Mouse (Mus musculus) embryonic facial prominence, embryonic 15.5 days (tissue): ENCODE results near the gene Rhbdf2. TPM values are rescaled to one million over a fixed set of nuclear protein-coding genes. Genes with fewer than 3 reads are reported as not detected.

Source experiments
- ATAC-seq: fragments of 200-750 bp; cut with Nextera tagmentation; 2 replicates; pipeline ENCODE4 v1.8.0; 2017; ENCODE audit warnings: low read depth, moderate TSS enrichment; ENCODE audit not compliant: insufficient number of reproducible peaks, low FRiP score, low TSS enrichment
- H3K27ac ChIP-seq: fragments of 300-500 bp; sonication (generic); replicated peaks from 2 replicates; pipeline ENCODE4 v1.5.1; 2015; ENCODE audit warnings: mild to moderate bottlenecking, inconsistent platforms
- H3K27me3 ChIP-seq: fragments of 300-500 bp; sonication (generic); 2 replicates; pipeline ENCODE4 v1.6.1; 2015; ENCODE audit warnings: inconsistent platforms
- H3K36me3 ChIP-seq: fragments of 300-500 bp; sonication (generic); 2 replicates; pipeline ENCODE4 v1.6.1; 2015; ENCODE audit warnings: mild to moderate bottlenecking, inconsistent platforms
- H3K4me1 ChIP-seq: fragments of 300-500 bp; sonication (generic); 2 replicates; pipeline ENCODE4 v1.6.1; 2015; ENCODE audit warnings: inconsistent platforms
- H3K4me2 ChIP-seq: fragments of 300-500 bp; sonication (generic); replicated peaks from 2 replicates; pipeline ENCODE4 v1.6.1; 2015; ENCODE audit warnings: mild to moderate bottlenecking, inconsistent platforms
- H3K4me3 ChIP-seq: fragments of 300-500 bp; sonication (generic); replicated peaks from 2 replicates; pipeline ENCODE4 v1.5.1; 2015; ENCODE audit warnings: mild to moderate bottlenecking, inconsistent platforms
- H3K9ac ChIP-seq: fragments of 300-500 bp; sonication (generic); 2 replicates; pipeline ENCODE4 v1.6.1; 2015; ENCODE audit warnings: inconsistent platforms
- H3K9me3 ChIP-seq: fragments of 300-500 bp; sonication (generic); replicated peaks from 2 replicates; pipeline ENCODE4 v1.6.1; 2016; ENCODE audit warnings: inconsistent platforms
- WGBS: fragments of 180-500 bp; shearing (Covaris S2); methylation state at CpG from one replicate; pipeline ENCODE4 v1.1.7; 2015; 5-methylcytosine and 5-hydroxymethylcytosine counted together
- polyA plus RNA-seq: library from polyadenylated mRNA; unstranded; fragments of >200 nt; fragmentation: Nextera tagmentation; extraction: Ambion mirVana; gene quantifications from 2 replicates; pipeline ENCODE4 v1.2.1, GENCODE M21; 2015

Gene Rhbdf2
- polyA plus RNA-seq, 1 experiment from 2014 or later = 8.8 TPM

DNA sequence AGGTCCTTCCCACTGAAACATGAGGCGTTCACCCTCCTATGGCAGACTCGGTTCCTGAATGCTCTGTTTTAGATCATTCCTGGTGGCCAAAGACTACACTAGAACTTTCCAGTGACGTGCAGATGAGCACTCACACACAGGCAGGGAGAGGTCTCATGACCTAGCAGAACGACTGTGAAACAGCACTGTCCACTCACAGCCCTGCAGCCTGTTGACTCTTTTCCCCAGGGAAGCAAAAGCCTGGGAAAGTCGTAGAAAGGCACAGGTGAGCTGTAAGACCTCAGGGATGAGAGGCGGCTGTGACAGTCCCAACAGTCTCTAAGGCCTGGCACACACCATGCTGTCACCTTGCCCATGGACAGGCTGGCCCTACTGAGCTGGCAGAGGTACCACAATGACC is 70.5 kb downstream of the Rhbdf2 start:
- Histone ChIP-seq H3K27me3 (no peaks in the 10 kb centered on the region), H3K4me1 (peaks cover 13% of the 10 kb centered on the region), H3K9me3 (no peaks in the 10 kb centered on the region), H3K4me3 (no peak overlapping the region), H3K36me3 (peaks cover 4% of the 10 kb centered on the region; the same call in 1 of the 2 replicates), H3K4me2 (no peak overlapping the region), H3K27ac (no peak overlapping the region), H3K9ac (no peak overlapping the region)
- ATAC-seq = no peak
- WGBS = 58% methylated on average over 6 of the region's 6 CpGs

DNA sequence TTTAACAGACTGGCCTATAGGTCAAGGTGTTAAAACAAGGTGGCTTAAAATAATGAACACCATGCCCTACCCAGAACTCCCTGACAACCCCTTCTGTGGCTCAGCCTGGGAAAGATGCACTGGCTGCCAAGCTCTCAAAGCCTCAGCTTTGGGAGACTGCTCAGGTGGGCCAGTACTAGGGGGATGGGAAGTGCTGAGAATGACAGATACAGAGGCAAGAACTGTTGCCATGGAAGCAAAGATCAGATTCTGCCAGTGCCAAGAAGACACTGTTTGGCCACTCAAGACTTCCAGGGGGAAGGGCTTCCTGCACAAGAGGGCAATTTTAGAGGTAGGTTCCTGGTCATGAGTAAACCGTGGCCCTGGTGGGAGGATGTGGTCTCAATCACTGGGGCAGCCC is 71.2 kb downstream of the Rhbdf2 start:
- no peaks in the 10 kb centered on the region for H3K9me3 ChIP-seq
- no peak overlapping the region for H3K4me2 ChIP-seq
- no peak overlapping the region for H3K27ac ChIP-seq
- peaks cover 21% of the 10 kb centered on the region for H3K4me1 ChIP-seq
- ATAC-seq = no peak
- no peak overlapping the region for H3K9ac ChIP-seq
- peaks cover 4% of the 10 kb centered on the region; the same call in 1 of the 2 replicates for H3K36me3 ChIP-seq
- no peaks in the 10 kb centered on the region for H3K27me3 ChIP-seq
- 63% methylated on average over 1 of the region's 1 CpGs for WGBS
- no peak overlapping the region for H3K4me3 ChIP-seq

DNA sequence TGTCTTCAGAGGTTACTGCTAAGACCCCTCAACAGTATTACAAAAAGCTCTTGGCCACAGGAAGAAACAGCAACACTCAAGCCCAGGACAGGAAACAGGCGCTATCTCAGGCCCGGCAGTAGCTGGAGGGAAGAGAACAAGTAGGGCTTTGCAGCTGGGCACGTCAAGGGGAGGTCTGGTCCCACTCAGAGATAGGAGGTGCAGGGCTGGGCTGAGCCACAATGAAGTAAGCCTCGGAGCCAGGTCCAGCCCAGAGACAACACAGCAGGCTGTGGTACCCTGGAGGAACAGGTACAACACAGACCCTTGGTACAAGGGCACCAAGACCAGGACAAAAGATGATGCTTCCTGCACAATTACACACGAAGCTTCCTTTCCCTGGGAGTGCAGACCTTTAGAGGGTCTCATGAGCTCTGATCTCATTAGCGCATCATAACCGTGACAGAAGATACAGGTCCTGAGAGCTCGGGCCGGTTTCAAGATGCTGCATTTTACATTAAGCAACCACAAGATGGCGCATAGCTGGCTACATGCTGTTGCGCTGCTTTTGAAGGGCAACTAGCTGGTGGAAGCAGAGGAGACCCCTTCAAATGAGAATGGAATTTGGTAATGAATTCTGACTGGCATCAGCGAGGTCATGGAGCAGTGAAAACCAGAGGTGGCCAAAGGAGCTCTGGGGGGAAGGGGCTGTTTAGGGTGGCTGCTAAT is 72.5 kb downstream of the Rhbdf2 start:
- 40% methylated on average over 12 of the region's 12 CpGs for WGBS
- no peak for ATAC-seq
- peaks cover 4% of the 10 kb centered on the region; the same call in 1 of the 2 replicates for H3K36me3 ChIP-seq
- no peaks in the 10 kb centered on the region for H3K27me3 ChIP-seq
- H3K4me3 ChIP-seq = no peak overlapping the region
- no peak overlapping the region for H3K9ac ChIP-seq
- peaks cover 30% of the 10 kb centered on the region for H3K4me1 ChIP-seq
- H3K27ac ChIP-seq = no peak overlapping the region
- H3K4me2 ChIP-seq = no peak overlapping the region
- H3K9me3 ChIP-seq = no peaks in the 10 kb centered on the region

DNA sequence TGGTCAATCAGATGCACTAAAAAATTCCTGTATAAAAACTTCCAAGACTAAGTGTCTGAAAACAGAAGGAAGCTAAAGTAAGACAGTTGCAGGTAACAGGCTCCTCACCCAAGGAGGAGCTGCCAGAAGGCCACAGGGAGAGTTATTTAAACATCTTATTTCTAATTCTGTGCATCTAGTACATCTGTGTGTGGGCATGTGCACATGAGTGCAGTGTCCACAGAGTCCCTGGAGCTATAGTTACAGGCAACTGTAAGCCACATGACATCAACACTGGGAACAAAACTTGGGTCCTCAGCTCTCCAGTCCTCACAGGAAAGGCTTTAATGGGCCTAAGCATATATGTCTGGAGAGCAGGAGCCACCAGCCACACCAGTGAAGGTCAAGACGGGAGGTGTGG is 74.6 kb downstream of the Rhbdf2 start:
- H3K36me3 ChIP-seq = peaks cover 17% of the 10 kb centered on the region
- ATAC-seq = no peak
- no peaks in the 10 kb centered on the region for H3K27me3 ChIP-seq
- peaks cover 32% of the 10 kb centered on the region for H3K4me1 ChIP-seq
- H3K9me3 ChIP-seq = no peaks in the 10 kb centered on the region
- 81% methylated on average over 1 of the region's 1 CpGs for WGBS
- H3K9ac ChIP-seq = no peak overlapping the region
- H3K4me2 ChIP-seq = no peak overlapping the region
- no peak overlapping the region for H3K4me3 ChIP-seq
- H3K27ac ChIP-seq = no peak overlapping the region

DNA sequence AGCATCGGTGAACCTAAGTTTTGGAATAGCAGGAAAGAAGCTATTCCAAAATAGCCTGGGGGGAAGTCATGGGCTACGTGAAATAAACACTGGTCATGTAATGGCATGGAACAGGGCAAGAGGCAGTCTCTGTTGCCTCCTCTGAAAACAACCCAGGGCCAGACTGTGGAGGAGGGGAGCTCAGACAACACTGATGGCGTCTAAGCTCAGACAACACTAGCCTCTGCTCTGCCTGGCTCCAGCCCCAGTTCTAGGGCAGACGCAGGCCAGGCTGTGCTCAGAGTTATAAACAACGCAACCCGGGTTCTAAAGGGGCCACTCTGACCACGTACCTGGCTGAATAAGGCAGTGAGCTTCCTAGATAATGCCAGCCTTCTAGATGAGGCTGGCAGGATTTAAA is 76.1 kb downstream of the Rhbdf2 start:
- Histone ChIP-seq H3K4me1 (peaks cover 32% of the 10 kb centered on the region), H3K27ac (0 out of 2 replicates have a peak overlapping the region, but pooled peaks have one; percentile 34), H3K9ac (no peak overlapping the region), H3K9me3 (no peaks in the 10 kb centered on the region), H3K36me3 (peaks cover 28% of the 10 kb centered on the region), H3K4me2 (no peak overlapping the region), H3K4me3 (no peak overlapping the region), H3K27me3 (no peaks in the 10 kb centered on the region)
- 54% methylated on average over 7 of the region's 7 CpGs for WGBS
- ATAC-seq = no peak

DNA sequence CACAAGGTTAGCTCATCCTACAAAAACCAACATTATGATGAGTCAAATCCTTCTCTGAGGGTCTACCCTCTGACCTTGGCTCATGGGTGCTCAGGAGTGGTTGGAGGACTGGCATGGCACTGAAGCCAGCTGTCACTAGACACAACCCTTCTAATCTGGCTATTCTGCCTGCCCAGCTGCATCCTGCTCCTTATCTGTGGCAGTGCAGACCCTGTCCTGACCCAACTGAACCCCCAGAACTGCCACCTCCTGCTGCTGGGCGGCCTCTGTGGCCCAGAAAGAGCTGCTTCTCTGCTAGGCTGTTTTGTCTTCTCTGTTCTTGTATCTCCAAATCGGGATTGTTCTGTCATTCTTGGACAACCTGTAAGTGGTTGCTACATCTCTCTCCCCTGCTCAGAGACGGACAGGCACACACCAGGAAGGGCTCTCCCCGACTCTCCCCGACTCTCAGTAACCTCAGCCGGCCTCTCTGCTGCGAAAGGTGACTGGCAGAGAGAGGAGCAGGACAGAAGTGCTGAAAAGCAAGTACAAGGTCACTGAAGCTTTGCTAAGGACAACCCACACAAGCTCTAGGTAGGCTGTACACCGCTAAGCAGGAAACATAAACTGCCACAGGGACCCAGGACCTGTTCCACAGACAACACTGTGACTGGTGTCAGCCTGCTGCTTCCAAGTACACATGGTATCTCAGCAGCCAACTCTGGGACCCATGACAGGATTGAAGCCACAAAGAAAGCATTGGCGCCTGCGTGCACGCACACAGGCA is 77.4 kb downstream of the Rhbdf2 start:
- Histone ChIP-seq H3K9me3 (no peaks in the 10 kb centered on the region), H3K36me3 (peaks cover 41% of the 10 kb centered on the region), H3K27me3 (no peaks in the 10 kb centered on the region), H3K4me1 (peaks cover 27% of the 10 kb centered on the region), H3K4me2 (no peak overlapping the region), H3K4me3 (no peak overlapping the region), H3K9ac (no peak overlapping the region), H3K27ac (no peak overlapping the region)
- 88% methylated on average over 11 of the region's 11 CpGs for WGBS
- ATAC-seq = no peak

DNA sequence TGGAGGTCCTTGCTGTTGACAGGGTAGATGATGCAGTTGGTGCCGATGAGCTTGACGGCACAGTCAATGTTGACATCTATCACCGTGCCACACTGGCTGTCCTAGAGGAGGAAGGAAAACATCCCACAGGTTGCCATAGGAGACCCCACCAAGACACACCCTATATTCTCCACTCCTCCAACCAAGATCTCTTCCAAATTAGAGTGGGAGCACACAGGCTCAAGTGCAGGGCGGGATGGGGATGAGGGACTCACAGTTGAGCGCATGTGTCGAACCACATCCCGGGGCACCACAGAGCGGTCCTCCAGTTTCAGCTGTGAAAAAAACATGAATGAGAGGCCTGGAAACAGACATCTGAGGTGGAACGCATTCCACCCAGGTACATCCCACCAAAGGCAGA is 78.0 kb downstream of the Rhbdf2 start:
- Histone ChIP-seq H3K36me3 (peaks cover 47% of the 10 kb centered on the region), H3K27me3 (no peaks in the 10 kb centered on the region), H3K4me2 (no peak overlapping the region), H3K27ac (no peak overlapping the region), H3K4me1 (peaks cover 22% of the 10 kb centered on the region), H3K9me3 (no peaks in the 10 kb centered on the region), H3K4me3 (no peak overlapping the region), H3K9ac (no peak overlapping the region)
- 93% methylated on average over 9 of the region's 9 CpGs for WGBS
- no peak for ATAC-seq

Other genes with a start within 250 kb of the Rhbdf2 start
- gene Rnf157, start 214.0 kb downstream of the Rhbdf2 start, polyA plus RNA-seq = 15.7 and 17.0 TPM in 2 replicates
- gene Ubald2, start 192.9 kb downstream of the Rhbdf2 start, polyA plus RNA-seq = 33.3 and 39.6 TPM in 2 replicates
- gene Qrich2, start 160.8 kb downstream of the Rhbdf2 start, polyA plus RNA-seq = 0.09 and 0.16 TPM in 2 replicates
- 154 and 161 TPM in 2 replicates for gene Prpsap1, start 132.8 kb downstream of the Rhbdf2 start, polyA plus RNA-seq
- 12.3 and 12.5 TPM in 2 replicates for gene Sphk1, start 96.1 kb downstream of the Rhbdf2 start, polyA plus RNA-seq
- gene Ube2o, start 45.6 kb downstream of the Rhbdf2 start, polyA plus RNA-seq = 14.2 and 14.6 TPM in 2 replicates
- not detected in 2 replicates for gene Aanat, start 40.6 kb downstream of the Rhbdf2 start, polyA plus RNA-seq
- gene Prcd, start 26.5 kb upstream of the Rhbdf2 start, polyA plus RNA-seq = 3.6 and 3.8 TPM in 2 replicates
- gene Cygb, start 27.3 kb upstream of the Rhbdf2 start, polyA plus RNA-seq = 32.7 and 33.3 TPM in 2 replicates
- gene St6galnac1, start 148.5 kb upstream of the Rhbdf2 start, polyA plus RNA-seq = not detected in 2 replicates
- gene Mxra7, start 201.0 kb upstream of the Rhbdf2 start, polyA plus RNA-seq = 24.8 and 32.3 TPM in 2 replicates
- 75.9 and 79.9 TPM in 2 replicates for gene Mettl23, start 216.3 kb upstream of the Rhbdf2 start, polyA plus RNA-seq
- 74.1 and 79.1 TPM in 2 replicates for gene Jmjd6, start 216.4 kb upstream of the Rhbdf2 start, polyA plus RNA-seq
- gene Mfsd11, start 225.4 kb upstream of the Rhbdf2 start, polyA plus RNA-seq = 44.8 and 51.2 TPM in 2 replicates
- gene Srsf2, start 226.1 kb upstream of the Rhbdf2 start, polyA plus RNA-seq = 694 and 715 TPM in 2 replicates